Mouse (Mus musculus) spleen, postnatal 4 days (tissue): ENCODE results near the gene Zfp712.

ENCODE experiments used
- DNase-seq, 2 experiments: peaks; one replicate each; pipeline ENCODE4 v3.0.0; 2022; ENCODE audit warnings: low spot score in 2 of 2

Zfp712 gene

DNA sequence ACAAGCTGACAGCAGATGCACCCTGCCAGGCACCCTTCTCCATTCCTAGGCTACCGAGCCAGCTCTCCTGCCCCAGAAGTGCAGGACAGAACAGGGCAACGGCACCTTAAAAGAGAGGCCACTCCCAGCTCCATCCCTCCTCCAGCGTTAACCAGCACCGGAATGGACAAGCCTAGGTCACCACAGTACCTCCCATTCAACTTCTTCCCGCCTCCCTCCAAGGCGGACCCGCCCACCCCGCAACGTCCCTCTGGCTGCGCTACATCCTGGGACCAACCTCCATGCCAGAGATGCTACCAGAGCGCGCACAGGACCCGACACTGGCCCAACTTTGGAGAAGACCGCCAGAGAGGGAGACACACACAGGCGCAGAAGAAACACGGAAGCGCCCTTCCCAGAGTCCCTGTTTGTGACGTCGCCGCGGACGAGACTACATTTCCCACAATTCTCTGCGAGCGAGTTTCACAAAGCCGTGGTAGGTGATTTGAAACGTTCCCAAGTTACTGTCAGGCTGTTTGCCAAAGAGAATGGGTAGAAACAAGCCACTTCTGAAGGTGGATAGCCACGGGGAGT, at the start of gene Zfp712:
Gene Zfp712, minus strand, starts transcription at position 385 of the 573 bp plus-strand sequence.
- DNase-seq = peak; percentile 81 to 87

DNA sequence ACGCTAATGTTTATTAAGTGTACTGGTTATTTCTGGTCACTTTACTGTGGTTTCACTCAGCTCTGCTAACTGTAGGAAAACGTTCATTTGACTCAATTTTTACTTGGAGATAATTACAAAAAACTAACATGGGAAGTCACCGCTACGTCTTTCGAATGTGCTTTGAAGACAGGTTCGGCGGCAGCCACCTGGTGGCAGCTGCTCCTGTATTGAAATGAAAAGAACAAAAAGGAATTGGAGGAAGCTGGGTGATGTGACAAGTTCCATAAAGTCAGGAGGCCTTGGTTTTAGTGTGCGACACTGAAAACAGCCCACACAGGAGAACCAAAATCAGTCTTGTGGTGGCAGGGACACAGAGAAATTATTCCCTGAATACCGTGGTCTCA, 47.8 kb upstream of the Zfp712 start:
- DNase-seq = peak in 1 of 2 experiments; percentile 35

DNA sequence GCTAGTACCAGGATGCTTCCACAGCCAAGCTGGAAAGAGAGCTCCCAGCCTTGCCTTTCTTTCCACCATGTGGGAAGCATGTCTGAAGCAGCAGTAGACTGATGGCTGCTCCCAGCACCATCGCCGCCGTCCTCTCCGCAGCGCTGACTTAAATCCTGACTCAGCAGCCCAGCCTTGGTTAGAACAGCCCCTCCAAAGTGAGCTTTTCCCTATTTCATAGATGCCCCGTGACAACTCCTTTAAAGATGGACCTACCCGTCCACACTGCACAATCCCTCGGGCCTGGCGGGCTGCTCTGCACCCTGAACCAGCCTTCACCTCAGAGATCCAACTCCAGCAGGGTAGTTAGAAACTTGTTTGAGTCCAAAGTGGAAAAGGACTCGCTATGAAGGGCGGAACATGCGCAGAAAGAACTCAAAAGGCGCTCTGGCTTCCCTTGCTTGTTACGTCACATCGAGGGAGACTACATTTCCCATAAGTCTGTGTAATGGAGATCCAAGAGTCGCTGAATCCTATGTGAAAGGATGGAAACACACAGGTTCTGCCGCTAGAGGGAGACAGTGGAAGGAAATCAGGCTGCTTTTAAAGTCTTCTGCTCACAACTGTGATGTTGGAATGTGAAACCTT, 47.3 kb upstream of the Zfp712 start, which contains the start of gene Gm28557:
Gene Gm28557, minus strand, starts transcription at position 411 of the 627 bp plus-strand sequence.
- peak; percentile 87 to 91 for DNase-seq

DNA sequence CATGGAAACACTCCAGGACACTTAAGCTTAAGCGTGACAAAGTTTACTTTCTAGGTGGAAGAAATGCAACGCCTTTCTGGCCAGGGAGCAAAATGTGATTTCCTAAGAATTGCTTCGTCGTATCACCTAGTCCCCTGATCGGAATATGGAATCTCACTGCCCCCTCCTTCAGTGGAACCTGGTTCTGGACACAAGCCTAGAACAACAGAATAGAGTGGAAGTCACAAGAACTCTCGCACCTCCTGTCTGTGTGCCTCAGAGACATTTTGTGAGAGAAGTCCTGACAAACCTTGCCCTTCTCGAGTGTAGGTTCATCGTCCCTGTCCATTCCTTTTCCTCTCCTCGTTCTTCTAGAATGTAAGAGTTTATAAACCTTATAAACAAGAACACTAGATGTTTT, 46.7 kb upstream of the Zfp712 start:
- DNase-seq = no peak

DNA sequence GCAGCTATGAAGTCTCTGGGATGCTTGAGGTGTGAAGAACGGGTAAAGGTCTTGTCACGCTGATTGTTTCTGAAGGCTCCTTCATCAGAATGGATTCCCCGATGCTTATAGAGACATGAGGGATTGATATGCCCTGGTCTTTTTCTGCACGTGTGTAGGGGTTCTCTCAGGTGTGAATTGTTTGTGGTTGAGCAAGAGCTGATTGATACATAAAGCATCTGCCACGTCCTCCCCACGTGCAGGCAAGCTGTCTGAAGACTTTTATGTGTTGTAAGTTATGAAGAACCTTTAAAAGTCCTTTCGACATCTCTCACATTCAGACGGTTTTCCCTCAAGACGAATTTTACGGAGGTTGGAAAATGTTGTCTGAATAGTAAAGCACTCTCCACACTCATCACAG, 36.9 kb upstream of the Zfp712 start, which contains the start of gene Zfp708:
Gene Zfp708, minus strand, starts transcription at position 101 of the 400 bp plus-strand sequence.
- no peak for DNase-seq

DNA sequence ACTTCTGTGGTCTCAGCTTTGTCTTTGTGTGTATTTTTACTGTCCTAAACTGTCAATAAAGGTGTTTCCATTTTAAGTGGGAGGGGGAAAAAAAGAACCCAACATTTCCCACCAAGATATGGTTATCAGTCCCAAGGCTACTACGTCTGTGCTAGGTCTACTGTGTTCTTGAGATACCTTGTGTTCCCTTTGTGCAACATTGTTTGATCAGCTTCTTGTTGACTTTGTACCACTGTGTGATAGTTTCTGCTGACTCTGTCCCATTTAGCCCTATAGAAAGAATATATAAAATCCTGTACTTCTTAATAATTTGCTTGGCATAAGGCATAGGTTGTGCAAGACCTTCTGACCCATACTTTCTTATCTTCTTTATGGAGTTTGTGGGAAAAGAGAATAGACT, 29.2 kb upstream of the Zfp712 start:
- DNase-seq = no peak

DNA sequence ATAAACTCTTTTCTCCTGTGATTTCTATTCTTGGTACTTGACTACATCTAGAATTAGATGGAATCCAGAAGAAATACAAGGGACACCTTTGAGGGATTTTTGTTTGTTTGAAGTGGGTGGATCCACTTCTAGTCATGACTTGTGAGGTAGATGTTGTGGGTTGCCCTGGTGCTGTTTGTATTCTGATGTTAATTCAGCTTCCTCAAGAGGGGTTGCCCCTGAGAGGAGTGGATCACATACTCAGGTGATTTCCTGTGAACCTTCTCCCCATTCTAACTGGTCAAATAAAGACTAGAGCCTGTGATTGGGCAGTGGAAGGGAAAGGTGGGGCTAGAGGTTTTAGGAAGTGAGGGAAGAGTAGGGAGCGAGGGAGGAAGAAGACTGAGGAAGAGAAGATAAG, 21.0 kb upstream of the Zfp712 start:
- no peak for DNase-seq

DNA sequence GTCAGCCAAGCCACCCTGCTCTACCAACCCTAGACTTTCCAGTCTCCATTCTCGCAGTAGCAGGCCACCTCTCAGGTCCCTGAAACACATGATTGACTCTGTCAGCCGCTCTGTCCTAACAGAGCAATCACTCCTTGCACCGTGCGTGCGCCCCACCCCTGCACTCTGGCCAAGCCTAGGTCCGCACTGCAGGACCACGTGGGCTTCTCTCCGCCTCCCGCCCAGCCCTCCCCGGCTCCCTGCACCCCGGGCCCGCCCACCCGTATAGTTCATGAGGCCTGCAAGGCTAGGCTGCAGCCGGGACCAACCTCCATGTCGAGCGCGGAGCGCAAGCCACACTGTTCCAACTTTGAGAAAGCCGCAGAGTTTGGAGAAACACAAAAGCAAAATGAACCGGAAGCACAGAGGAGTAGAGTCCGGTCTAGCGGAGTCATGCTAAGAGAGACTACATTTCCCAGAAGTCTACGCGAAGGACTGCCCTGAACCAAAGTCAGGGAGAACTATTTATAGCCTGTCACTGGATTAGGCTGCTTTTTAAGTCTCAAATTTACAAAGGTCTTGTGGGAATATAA, 20.3 kb upstream of the Zfp712 start:
- DNase-seq = peak; percentile 56 to 70

DNA sequence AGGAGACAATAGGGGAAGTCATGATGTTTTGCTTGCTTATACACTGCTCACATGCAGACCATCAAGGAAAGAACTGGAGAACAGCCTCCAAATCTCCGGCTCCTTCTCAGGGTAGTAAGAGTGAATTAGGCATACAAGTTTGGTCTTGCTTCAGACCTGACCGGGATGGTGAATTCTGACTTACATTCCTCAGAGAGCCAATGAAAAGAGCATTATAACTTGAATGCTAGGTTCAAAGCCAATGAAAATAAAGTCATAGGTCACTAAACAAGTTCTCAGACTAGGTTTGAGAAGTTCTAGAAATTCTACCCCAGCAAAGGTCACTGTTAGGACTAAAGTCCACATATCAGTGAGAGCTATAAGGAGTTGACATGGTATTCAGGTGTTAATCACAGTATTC, 16.3 kb upstream of the Zfp712 start:
- DNase-seq = no peak

DNA sequence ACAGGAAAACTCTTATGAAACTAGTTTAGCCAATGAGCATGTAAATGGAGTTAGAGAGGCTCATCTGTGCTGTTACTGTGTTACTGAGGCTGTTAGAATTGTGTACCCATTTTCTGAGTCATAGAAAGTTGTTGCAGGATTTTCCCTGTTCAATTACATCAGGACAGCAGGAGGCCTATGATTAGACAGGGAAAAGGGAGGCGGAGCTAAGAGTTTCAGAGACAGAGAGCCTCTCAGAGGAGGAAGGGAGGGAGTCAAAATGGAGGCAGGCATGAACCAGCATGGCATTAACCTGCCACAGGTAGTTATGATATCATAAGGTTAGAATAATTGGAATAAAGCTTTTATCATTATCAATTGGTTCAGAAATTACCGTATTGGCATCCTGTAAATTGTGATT, 11.8 kb upstream of the Zfp712 start:
- DNase-seq = no peak

DNA sequence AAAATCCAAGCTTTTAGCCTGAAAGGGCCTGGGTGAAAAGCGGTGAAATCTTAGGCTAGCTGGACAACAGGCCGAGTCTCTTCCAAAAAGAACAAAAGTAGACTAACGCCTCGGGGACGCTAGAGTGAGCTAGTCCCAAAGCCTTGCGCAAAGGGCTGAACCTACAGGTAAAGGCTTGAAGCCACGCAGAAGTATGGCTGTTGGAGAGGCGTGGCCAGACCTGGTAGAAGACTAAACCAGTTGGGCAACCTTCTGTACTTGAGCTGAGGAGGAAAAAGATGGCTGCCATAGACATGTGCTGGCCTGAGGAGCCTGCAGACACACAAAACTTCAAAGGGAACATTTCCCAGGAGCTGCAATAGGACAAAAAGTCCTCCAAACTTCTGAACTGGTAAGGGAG, 4.4 kb upstream of the Zfp712 start:
- DNase-seq = no peak

DNA sequence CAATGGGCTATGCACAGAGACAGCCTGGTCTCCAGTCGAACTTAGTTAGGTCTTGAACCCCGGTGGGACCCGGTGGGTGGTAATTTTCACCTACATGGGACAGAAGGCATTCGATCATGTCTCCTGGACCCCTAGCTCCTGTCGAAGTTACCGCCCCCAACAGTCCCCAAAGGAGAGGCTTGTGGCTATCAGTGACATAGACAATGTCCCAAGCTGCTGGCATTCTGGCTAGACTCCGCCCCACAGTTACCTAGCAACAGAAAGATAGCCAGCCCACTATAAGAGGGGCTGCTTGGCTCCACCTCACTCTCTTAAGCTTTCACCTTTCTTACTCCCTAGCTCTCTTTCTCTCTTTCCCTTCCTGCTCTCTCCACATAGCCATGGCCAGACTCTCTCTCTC, 1.5 kb upstream of the Zfp712 start:
- DNase-seq = no peak

DNA sequence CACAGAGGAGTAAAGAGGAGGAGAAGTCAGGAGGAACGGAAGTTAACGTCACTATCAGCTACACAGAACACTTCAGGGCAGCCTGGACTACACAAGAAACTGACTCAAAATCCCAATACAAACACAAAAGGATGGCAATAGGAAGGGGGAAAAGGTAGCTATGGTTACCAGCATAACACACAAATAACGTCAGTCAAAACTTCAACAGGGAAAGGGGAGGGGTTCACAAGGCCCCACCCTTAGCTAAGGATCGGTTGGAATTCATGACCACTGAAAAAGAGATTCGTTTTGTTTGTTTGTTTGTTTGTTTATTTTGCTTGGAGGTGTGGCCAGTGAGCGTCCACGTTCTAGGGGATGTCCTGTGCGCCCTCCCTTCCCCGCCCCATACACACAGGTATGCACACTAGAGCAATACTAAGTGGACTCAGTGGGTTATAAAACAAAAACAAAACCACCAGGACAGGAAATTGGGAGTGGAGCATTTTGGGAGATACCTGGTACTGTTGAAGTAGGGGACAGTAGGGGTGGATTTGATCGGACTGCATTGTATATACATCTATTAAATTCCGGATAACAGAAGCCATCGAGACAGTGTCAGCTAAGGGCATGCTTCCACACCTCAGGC, 697 bp downstream of the Zfp712 start:
- DNase-seq = no peak
